Mouse (Mus musculus) cerebellum, adult 2 months (tissue): ENCODE results near the gene Cbarp. TPM values are rescaled to one million over a fixed set of nuclear protein-coding genes. Genes with fewer than 3 reads are reported as not detected.

ENCODE experiments used
- DNase-seq, 2 experiments: peaks; one replicate each; pipeline ENCODE4 v3.0.0; 2021
- H3K27ac ChIP-seq: fragments of 200-500 bp; 2 replicates; pipeline ENCODE4 v1.5.1; 2012; ENCODE audit warnings: low read length, control low read depth, inconsistent platforms; ENCODE audit not compliant: insufficient read depth
- H3K27me3 ChIP-seq: fragments of 200-500 bp; 2 replicates; pipeline ENCODE4 v1.6.1; 2012; ENCODE audit warnings: inconsistent platforms, mild to moderate bottlenecking, low read length, moderate library complexity; ENCODE audit not compliant: control insufficient read depth, insufficient read depth
- H3K4me1 ChIP-seq: fragments of 200-500 bp; 2 replicates; pipeline ENCODE4 v1.6.1; 2011; ENCODE audit warnings: low read length; ENCODE audit not compliant: control insufficient read depth, insufficient read depth
- H3K4me3 ChIP-seq: fragments of 200-500 bp; replicated peaks from 2 replicates; pipeline ENCODE3; 2011; ENCODE audit warnings: mild to moderate bottlenecking, low read depth, low read length, control low read depth; ENCODE audit not compliant: insufficient read depth
- CTCF ChIP-seq: fragments of 200-500 bp; IDR thresholded peaks from 2 replicates; pipeline ENCODE4 v1.5.1; 2011; ENCODE audit warnings: low read depth, mild to moderate bottlenecking, control low read depth, low read length, moderate library complexity, borderline replicate concordance; ENCODE audit not compliant: insufficient read depth
- POLR2A ChIP-seq: fragments of 200-500 bp; IDR thresholded peaks from 2 replicates; pipeline ENCODE4 v1.6.1; 2011; ENCODE audit warnings: low read length, control low read depth, borderline replicate concordance; ENCODE audit not compliant: insufficient read depth
- WGBS: fragments of 180-500 bp; shearing (Covaris S2); methylation state at CpG from one replicate; pipeline ENCODE4 v1.1.7; 2018; 5-methylcytosine and 5-hydroxymethylcytosine counted together
- polyA plus RNA-seq: library from polyadenylated mRNA; depleted of rRNA; stranded (reverse); fragments of >200 nt; gene quantifications from 2 replicates; pipeline ENCODE4 v1.2.3, GENCODE M21; 2012

Cbarp gene
- polyA plus RNA-seq, 1 experiment = 151 TPM

- WGBS = 19% methylated on average over 6 of the region's 6 CpGs
- no peak for TF ChIP-seq POLR2A
- TF ChIP-seq CTCF = no peak
These were observed 5.3 kb upstream of the Cbarp start for GRCm38 (mm10) chr10:80145896-80146295.

DNA sequence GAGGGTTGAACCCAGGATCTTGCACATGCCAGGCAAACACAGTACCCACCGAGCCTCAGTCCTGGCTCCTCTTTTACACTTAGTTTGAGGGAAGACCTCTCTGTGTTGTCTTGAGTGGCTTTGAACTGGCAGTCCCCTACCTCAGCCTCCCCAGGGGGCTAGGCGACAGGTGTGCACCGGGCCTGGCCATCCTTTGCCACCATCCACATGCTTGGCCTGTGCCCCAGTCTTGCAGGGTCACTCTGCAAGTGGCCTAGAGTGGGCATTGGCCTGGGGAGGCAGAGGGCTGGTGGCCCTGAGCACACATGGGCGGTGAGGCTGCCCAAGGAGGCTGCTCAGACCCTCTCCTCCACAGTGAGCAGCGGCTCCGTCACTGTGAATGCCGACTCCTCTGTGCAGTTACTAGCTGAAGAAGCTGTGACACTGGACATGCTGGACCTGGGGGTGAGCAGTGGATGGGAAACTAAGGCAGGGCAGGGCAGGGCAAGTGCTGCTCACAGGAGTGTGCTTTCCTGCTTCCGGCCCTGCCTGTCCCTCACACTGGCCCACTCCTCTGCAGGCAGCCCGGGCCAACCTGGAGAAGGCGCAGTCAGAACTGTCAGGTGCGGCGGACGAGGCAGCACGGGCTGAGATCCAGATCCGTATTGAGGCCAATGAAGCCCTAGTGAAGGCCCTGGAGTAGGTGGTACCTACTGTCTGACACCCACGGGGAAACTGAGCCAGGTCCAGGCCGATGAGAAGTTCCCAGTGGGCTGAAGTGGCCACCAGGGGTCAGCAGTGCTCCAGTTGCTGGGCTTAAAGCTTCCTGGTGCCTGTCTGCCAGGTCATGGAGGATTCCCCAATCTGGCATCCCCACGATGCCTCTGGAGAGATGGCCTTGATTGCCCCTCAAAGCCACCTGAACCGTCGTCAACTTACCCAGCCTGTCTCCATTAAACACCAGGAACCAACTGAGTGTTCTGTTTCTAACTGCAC lies 4.5 kb upstream of the Cbarp start:
- H3K27ac ChIP-seq = no peak overlapping the region
- peak; percentile 80 to 85 for DNase-seq
- no peak overlapping the region for H3K4me3 ChIP-seq
- H3K27me3 ChIP-seq = no peaks in the 10 kb centered on the region
- H3K4me1 ChIP-seq = peaks cover 35% of the 10 kb centered on the region
- WGBS = 40% methylated on average over 20 of the region's 20 CpGs
- TF ChIP-seq CTCF (peak; percentile 88), POLR2A (no peak)

More at GRCm38 (mm10) chr10:80145896-80146295, 5.3 kb upstream of the Cbarp start:
- H3K4me3 ChIP-seq = no peak overlapping the region
- no peak overlapping the region for H3K27ac ChIP-seq
- H3K4me1 ChIP-seq = peaks cover 35% of the 10 kb centered on the region
- no peaks in the 10 kb centered on the region for H3K27me3 ChIP-seq
- no peak for DNase-seq

- H3K27me3 ChIP-seq = no peaks in the 10 kb centered on the region
- no peak overlapping the region for H3K27ac ChIP-seq
- peaks cover 35% of the 10 kb centered on the region for H3K4me1 ChIP-seq
- H3K4me3 ChIP-seq = no peak overlapping the region
- DNase-seq = no peak
- TF ChIP-seq POLR2A (no peak), CTCF (no peak)
- 86% methylated on average over 12 of the region's 12 CpGs for WGBS
These were observed 3.5 kb upstream of the Cbarp start for GRCm38 (mm10) chr10:80144159-80144558.

GRCm38 (mm10) chr10:80143664-80144063 lies 3.0 kb upstream of the Cbarp start:
- WGBS = 44% methylated on average over 7 of the region's 7 CpGs

DNA sequence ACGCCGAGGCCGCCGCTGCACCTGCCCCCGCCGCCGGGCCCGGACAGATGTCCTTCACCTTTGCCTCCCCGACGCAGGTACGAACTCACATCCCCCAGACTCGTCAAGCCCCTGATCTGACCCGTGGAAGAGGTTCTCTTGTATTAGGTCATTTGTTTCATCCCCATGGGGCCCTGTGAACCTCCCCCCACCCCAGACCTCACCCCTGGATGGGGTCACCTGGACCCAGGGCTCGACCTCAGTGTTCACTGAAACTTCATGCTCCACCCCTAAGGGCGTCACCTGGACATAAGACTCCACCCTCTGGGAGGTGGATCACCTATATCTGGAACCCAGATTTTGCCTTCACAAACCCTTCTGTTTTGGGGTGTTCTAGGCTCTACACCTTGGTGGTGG lies 1.9 kb upstream of the Cbarp start:
- H3K27ac ChIP-seq = peak overlapping the region; percentile 89
- H3K27me3 ChIP-seq = no peaks in the 10 kb centered on the region
- H3K4me3 ChIP-seq = peak overlapping the region; percentile 67
- no peak for DNase-seq
- 1% methylated on average over 15 of the region's 15 CpGs for WGBS
- H3K4me1 ChIP-seq = peaks cover 36% of the 10 kb centered on the region
- TF ChIP-seq CTCF (no peak), POLR2A (no peak)

More at GRCm38 (mm10) chr10:80143664-80144063, 3.0 kb upstream of the Cbarp start:
- H3K27me3 ChIP-seq = no peaks in the 10 kb centered on the region
- peaks cover 35% of the 10 kb centered on the region for H3K4me1 ChIP-seq
- TF ChIP-seq CTCF = no peak
- TF ChIP-seq POLR2A = no peak
- no peak overlapping the region for H3K4me3 ChIP-seq
- no peak overlapping the region for H3K27ac ChIP-seq
- no peak for DNase-seq

DNA sequence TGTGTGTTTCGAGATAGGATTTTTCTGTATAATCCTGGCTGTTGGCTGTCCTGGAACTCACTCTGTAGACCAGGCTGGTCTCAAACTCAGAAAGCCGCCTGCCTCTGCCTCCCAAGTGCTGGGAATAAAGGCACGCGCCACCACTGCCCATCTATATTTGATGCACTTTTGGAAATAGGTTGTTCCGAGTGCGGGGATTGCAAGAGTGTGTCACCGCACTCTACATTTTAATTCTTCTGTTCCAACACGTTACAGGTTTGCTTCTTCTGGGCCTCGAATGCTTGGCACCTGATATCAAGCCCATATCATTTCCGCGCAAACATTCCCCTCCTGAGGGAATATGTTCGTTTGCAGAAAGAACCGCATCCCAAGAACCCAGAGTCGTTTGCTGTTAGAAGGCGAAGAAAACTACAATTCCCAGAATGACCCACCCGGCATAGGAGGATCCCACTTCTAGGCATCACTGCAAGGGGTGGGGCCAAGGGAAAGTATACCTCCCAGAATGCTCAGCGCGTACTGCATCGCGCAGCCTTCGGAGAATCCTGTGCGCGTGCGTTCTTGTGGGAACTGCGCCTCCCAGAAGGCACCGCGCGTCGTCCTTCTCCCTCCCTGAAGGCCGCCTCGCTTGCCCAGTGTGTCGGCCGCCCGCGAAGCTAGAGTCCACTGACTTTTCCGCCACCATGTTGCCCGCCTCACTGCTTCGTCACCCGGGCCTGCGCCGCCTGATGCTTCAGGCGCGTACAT lies 1.3 kb upstream of the Cbarp start:
- DNase-seq = peak; percentile 94 to 99
- H3K27ac ChIP-seq = peak overlapping the region; percentile 89
- under 1% methylated on average over 40 of the region's 43 CpGs for WGBS
- no peaks in the 10 kb centered on the region for H3K27me3 ChIP-seq
- peaks cover 32% of the 10 kb centered on the region for H3K4me1 ChIP-seq
- no peak for TF ChIP-seq CTCF
- TF ChIP-seq POLR2A = peak; percentile 89
- peak overlapping the region; percentile 67 for H3K4me3 ChIP-seq

DNA sequence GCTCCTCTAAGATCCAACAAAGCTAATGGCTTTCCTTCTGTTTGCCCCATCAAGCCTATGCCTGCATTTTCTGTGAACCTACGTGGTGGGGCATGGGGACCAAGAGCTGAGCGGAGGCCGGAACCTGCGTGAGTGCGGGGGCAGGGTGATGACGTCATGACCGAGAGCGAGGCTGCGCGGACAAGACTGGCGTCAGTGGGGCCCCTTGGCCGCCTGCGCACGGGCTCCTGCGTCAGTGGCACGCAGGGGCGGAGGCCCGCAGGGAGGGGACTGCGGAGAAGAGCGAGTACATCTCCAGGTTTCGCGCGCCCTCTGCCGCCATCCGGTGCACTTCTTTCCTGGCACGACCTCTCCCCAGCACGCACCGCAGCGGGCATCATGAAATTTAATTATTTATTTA lies 608 bp upstream of the Cbarp start:
- Histone ChIP-seq H3K4me1 (peaks cover 25% of the 10 kb centered on the region), H3K4me3 (peak overlapping the region; percentile 61), H3K27me3 (no peaks in the 10 kb centered on the region), H3K27ac (peak overlapping the region; percentile 97)
- peak; percentile 69; the same call in 1 of the 2 replicates for TF ChIP-seq CTCF
- TF ChIP-seq POLR2A = peak; percentile 73; the same call in 1 of the 2 replicates
- peak; percentile 98 to 99 for DNase-seq
- under 1% methylated on average over 29 of the region's 29 CpGs for WGBS
